Mouse (Mus musculus) gastrocnemius, adult 18-20 months (tissue): ENCODE measurements around the gene Slc43a3. TPM values are rescaled to one million over a fixed set of nuclear protein-coding genes. Genes with fewer than 3 reads are reported as not detected.
A peak's percentile ranks its signal among the peaks of the same experiment; 100 is the strongest.

ENCODE experiments used
- DNase-seq: peaks from one replicate; pipeline ENCODE4 v3.0.0; 2021; ENCODE audit warnings: low spot score
- microRNA-seq: library from miRNA; unstranded; fragments of <30 nt; microRNA quantifications from one replicate; pipeline ENCODE4 v1.2.0, GENCODE M21; 2021
- total RNA-seq, 2 experiments: library from RNA; stranded (reverse); gene quantifications; 2 replicates each; pipeline ENCODE4 v1.2.3; 2021

Slc43a3 gene
- total RNA-seq, 2 experiments from 2014 or later, result 17.2 to 18.4 TPM

DNA sequence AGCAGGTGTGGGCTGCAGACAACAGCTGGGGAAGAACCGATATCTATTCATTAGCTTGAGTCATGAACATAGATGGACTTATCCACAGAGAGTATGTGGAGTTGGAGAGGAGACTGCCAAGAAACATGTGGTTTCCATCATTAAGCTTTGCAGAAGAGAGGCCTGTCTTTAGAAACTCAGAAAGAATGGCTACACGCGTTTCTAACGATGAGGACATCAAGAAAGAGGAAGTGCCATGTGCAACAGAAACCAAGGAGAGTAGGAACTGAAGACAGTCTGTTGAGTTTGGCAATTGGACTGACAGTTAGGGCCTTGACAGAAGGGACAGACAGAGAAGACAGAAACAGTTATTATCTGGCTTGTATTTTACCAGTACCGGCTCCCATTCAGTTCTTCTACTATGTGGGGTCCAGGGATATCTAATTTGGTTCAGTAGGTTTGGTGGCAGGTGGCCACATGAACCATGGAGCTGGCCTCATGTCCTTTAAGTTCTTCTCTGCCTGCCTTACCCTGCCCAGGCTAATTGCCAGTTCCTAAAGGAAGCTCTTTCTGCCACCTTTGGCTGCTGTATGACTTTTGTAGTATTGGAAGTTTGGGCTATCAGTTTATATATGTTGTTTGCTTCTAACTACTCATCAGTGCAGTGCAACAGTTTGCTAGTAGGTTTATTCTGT lies 31.1 kb downstream of the Slc43a3 start:
- DNase-seq, result no peak

DNA sequence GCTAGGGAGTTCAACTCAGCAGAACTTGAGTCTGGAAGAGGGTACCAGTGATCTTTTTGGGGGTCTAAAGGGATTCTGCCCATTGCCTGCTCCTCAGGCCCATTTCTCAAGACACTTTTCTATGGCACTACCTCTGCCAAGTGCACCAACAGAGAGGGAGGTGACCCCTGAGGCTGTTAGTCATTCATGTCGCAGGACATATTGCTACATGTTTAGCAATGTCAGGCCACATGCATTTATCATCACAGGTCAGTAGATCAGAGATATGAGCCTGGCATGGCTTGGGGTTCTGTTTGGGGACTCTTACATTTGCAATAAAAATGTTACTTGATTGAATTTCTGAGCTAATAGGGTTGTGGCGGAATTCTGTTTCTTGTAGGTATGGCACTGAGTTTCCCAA lies 39.2 kb downstream of the Slc43a3 start:
- no peak for DNase-seq

DNA sequence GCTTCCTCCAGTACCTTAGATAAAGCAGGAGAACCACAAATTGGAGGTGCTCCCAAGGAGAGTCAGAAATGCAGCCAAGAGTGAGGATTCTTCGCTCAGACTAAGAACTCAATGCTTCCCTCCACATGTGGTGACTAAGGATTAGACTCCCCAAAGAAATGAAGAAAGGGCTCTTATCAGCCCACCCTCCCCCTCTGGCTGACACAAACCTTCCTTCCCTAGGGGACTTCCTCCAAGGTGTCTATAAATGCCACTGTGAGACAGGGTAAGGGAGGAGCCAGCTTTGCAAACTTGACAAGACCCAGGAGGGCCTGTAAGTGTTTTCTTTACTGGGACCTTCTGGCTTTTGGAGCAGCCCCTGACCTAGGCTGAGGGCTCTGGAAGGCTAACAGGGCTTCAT lies 43.8 kb downstream of the Slc43a3 start, which contains the start of gene Prg2:
Gene Prg2 (plus strand): TSS at position 274 of the 400 bp plus-strand sequence.
- no peak for DNase-seq

DNA sequence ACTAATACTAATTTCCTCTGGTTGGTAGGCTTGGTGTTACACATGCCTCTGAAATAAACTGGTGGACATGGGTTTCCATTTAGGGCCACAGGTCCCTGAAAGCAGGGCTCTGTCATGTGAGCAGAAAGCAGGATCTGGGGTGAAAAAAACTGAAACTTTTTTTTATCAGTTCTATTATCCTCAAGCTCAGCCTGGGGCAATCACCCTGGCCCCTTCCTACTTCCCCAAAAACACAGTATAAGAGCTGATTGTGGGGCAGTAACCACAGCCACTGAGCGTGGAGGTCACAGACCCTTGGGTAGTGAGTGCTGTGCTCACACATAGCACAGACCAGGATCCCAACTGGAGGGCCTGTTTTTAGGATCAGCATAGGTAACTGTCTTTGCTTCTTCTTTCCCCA lies 51.6 kb downstream of the Slc43a3 start, which contains the start of gene Prg3:
Gene Prg3 (plus strand): TSS at position 286 of the 400 bp plus-strand sequence.
- no peak for DNase-seq

DNA sequence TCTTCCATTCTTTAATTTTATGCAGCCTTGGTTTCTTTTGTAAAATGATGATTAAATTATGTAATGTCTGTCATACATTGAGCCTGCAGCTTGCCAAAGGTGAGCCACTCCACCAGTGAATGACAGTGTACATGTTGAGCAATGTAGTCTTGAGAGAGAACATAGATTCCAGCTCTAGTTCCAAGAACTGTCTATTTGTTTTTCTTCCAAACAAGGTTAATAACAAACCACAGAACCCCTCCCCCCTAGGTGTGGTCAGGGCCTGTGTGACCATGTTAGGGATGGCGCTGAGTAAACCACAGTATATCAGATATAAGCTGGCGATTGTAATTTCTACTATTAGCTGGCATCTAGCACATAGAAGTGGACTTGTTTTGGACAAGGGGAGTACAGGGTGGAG lies 60.0 kb downstream of the Slc43a3 start:
- no peak for DNase-seq

DNA sequence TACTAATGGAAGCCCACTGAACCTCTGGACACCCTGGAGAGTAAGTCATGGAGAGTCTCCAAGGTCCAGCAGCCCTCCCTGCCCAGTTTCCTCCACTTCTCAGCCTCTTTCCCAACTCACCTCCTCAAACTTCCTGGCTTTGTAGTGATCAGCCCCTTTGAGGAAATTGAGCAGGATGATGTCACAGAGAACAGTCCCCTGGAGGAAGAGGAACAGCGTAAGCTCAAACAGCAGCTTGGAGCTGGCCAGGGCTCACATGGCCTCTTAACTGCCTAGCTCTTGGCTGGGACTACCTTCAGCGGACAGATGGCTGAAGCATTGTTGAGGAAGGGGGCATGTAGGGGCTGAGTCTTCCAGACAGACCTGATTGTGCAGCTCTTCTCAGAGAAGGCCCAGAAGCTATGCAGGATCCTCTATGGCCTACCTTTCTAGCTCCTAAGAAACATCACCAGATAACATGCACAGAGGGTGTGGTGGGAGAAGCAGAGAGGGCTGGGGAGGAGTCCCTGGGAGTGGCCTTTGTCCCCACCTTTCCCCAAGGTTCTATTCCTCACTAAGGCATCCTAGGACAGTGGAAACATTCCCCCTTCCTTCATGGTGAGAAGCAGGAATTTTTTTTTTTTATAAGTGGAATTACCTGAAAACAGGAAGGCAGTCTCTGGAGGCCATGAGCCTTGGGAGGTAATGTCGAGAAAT lies 63.3 kb downstream of the Slc43a3 start:
- peak; percentile 9 for DNase-seq

DNA sequence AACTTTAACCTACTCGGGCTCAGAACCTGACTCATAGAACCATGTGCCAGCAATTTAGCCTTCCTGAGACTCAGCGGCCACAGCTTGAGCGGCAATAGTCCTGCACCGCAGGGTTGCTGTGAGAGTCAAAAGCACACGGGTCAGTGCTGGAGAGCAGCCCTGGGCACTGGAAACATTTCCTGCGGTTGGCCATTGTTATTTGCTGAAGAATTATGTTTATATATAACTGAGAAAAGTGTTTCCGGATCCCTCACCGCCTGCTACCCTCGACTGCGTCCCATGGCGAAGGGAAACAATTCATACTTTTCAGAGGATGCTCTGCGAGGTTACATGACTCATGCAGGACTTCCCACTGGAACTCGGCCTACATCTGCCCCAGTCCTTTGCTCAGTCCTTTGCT lies 65.1 kb downstream of the Slc43a3 start:
- no peak for DNase-seq

DNA sequence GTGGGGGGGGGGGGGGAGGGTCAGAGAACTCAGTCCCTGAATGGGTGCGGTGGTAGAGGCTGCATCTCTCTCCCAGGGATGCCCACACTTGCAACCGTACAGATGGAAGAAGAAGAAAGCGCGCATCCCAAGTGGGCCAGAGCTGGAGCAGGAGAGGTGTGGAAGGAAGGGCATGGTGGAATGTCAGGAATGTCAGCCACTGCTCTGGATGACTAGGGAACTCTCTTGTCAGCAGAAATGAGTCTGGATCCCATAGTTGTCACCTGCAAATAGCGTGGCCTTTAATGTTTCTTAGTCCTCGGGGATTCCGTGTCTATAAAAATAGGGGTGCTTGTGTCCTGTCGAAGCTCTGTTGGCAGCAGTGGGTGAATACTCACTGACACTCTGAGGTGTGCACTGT lies 66.2 kb downstream of the Slc43a3 start:
- DNase-seq, result no peak

DNA sequence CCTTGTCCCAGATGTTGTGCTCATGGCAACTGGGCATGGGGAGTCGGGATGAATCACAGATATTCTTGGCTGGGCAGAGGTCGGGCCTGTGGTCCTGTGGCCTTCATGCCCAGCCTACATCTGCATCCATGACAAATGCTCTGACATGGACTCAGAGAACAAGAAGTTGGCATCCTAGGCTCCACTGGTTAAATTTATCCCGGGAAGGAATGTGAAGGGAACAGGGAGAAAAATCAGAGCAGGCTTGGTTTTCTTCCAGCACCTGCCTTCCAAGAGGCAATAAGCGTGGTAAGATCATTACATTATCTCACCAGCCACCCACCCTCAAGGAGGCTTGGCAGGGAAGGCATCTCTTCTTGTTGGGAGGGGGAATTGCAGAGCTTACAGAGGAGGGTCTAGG lies 68.0 kb downstream of the Slc43a3 start:
- DNase-seq, result no peak

DNA sequence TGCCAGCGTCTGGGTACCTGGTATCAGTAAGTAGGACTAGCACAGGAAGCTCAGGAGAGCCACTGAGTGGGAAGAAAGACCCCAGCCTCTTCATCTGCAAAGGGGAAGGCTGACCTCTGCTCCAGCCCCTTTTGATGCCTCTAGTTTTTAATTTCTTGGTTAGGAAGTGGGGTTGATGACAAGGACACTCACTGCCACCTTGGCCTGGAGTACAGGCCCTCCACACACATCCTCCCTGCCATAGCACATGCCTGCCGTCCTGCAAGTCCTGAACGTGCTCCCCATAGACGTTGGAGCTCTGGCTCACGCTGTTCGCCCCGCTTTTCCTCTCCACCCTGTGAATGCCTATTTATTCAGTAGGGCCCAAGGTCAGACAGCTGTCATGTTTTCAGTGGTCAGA lies 70.2 kb downstream of the Slc43a3 start:
- DNase-seq, result no peak

DNA sequence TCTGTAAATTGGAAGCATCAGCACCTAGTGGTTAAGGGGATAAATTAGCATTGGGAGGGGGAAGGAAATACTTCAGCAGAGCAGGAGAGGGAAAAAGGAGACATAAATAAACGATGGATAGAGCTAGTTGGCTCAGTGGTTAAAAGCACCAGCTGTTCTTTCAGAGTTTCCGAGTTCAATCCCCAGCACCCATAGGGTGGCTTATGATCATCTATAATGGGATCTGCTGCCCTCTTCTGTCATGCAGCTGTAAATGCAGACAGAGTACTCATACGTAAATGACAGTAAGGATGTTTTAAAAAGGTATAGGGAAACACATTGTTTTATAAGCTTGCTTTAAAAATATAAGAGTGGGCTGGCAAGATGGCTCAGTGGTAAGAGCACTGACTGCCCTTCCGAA lies 71.3 kb downstream of the Slc43a3 start:
- peak; percentile 28 for DNase-seq

Small RNAs within 50 kb of the gene (microRNA-seq; reads per million reads assigned to microRNA genes)
- not detected for gene Gm24332

Other genes starting within 250 kb of the Slc43a3 start
- 10 to 100 TPM; 72.0 to 78.9 TPM for gene Zdhhc5, start 221.4 kb upstream of the Slc43a3 start, total RNA-seq
- gene Clp1, start 209.2 kb upstream of the Slc43a3 start, total RNA-seq, result 1 to 10 TPM; 3.3 to 3.8 TPM
- gene Ypel4, start 202.5 kb upstream of the Slc43a3 start, total RNA-seq, result under 1 TPM; 0.38 to 0.57 TPM
- gene Gm19426, start 192.9 kb upstream of the Slc43a3 start, total RNA-seq, result under 1 TPM in 1 of 2 experiments, not detected in 1; 0.43 TPM
- gene Serping1, start 161.1 kb upstream of the Slc43a3 start, total RNA-seq, result 10 to 100 TPM; 50.8 to 72.0 TPM
- 1 to 10 TPM; 2.9 to 3.7 TPM for gene Ube2l6, start 137.8 kb upstream of the Slc43a3 start, total RNA-seq
- gene Smtnl1, start 113.9 kb upstream of the Slc43a3 start, total RNA-seq, result 100 to 1,000 TPM; 104 to 119 TPM
- 10 to 100 TPM; 38.2 to 57.8 TPM for gene Timm10, start 109.6 kb upstream of the Slc43a3 start, total RNA-seq
- gene Slc43a1, start 97.7 kb upstream of the Slc43a3 start, total RNA-seq, result 10 to 100 TPM; 11.0 to 12.7 TPM
- under 1 TPM; 0.52 to 0.62 TPM for gene Rtn4rl2, start 49.9 kb upstream of the Slc43a3 start, total RNA-seq
- gene Prg2, start 43.9 kb downstream of the Slc43a3 start, total RNA-seq, result not detected
- not detected for gene Prg3, start 51.6 kb downstream of the Slc43a3 start, total RNA-seq
- gene Ssrp1, start 100.7 kb downstream of the Slc43a3 start, total RNA-seq, result 10 to 100 TPM; 25.8 to 27.9 TPM
- gene P2rx3, start 100.9 kb downstream of the Slc43a3 start, total RNA-seq, result under 1 TPM; 0.40 to 0.50 TPM
- 10 to 100 TPM; 24.4 to 37.0 TPM for gene Tnks1bp1, start 111.4 kb downstream of the Slc43a3 start, total RNA-seq
- gene Aplnr, start 199.6 kb downstream of the Slc43a3 start, total RNA-seq, result 1 to 10 TPM; 1.2 to 3.3 TPM